Mouse (Mus musculus) limb, embryonic 10.5 days (tissue): ENCODE measurements at regions not wholly inside any gene's neighbourhood (a gene's known extent, or its start where the extent isn't known, plus 50 kb on each side); places are given as distances from the start of the nearest gene placed in this dataset.

Experiments used
- DNase-seq: peaks from one replicate; pipeline ENCODE4 v3.0.0-alpha.2; 2017; ENCODE audit warnings: low spot score
- H3K27ac ChIP-seq: fragments of 300-500 bp; sonication (generic); 2 replicates; pipeline ENCODE4 v1.5.1; 2016; ENCODE audit warnings: mild to moderate bottlenecking
- H3K27me3 ChIP-seq: fragments of 300-500 bp; sonication (generic); 2 replicates; pipeline ENCODE4 v1.6.1; 2016; ENCODE audit warnings: low read depth, mild to moderate bottlenecking; ENCODE audit not compliant: poor library complexity, severe bottlenecking
- H3K36me3 ChIP-seq: fragments of 300-500 bp; sonication (generic); 2 replicates; pipeline ENCODE4 v1.6.1; 2016; ENCODE audit warnings: mild to moderate bottlenecking, moderate library complexity
- H3K4me1 ChIP-seq: fragments of 300-500 bp; sonication (generic); 2 replicates; pipeline ENCODE4 v1.6.1; 2016
- H3K4me3 ChIP-seq: fragments of 300-500 bp; sonication (generic); 2 replicates; pipeline ENCODE4 v1.5.1; 2016; ENCODE audit warnings: mild to moderate bottlenecking, moderate library complexity
- H3K9me3 ChIP-seq: fragments of 300-500 bp; sonication (generic); replicated peaks from 2 replicates; pipeline ENCODE4 v1.6.1; 2016; ENCODE audit warnings: mild to moderate bottlenecking
- WGBS: fragments of 180-500 bp; shearing (Covaris S2); methylation state at CpG from one replicate; pipeline ENCODE4 v1.1.7; 2016; 5-methylcytosine and 5-hydroxymethylcytosine counted together

DNA sequence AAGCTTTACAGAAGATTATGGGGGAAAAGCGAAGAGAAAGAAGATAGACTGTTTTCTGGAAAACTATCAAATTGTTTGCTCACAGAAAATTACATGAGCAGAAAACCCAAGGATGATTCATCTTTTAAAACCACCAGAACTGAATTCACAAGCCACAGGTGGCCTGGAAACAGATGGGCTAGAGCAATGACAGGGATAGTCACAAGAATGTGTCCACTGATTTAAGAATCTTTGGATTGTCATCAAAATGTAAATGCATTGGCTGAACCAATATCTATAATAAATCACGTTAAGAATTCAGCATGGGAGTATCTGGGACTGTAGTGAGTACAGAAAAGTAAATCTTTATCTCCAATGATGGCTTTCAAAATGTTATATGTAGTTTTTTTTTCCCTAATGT lies 602.2 kb downstream of the Ets1 start:
- no peak for DNase-seq
- Histone ChIP-seq H3K27me3 (no peaks in the 10 kb centered on the region), H3K4me1 (peaks cover 8% of the 10 kb centered on the region), H3K27ac (no peak overlapping the region), H3K9me3 (no peaks in the 10 kb centered on the region), H3K4me3 (no peak overlapping the region), H3K36me3 (no peaks in the 10 kb centered on the region)
- WGBS, result 90% methylated on average over 2 of the region's 2 CpGs

DNA sequence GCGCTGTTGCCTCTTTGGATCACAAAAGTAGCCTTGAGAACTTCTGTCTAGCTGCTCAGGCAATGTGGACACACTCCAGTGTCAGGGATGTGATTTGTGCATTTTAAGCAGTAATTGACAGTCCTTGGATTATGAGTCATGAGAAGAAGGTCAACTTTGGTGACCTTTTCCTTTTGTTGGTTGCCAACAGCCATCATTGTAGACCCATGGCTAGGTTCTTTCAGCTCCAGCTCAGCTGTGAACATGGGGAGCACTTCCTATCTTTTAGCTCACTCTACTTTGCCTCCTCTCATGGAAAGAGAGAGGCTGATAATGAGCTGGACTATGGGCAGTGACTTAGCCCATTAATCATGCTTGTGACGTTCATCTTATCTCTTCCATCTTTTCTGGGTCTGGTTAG lies 602.8 kb downstream of the Ets1 start:
- 70% methylated on average over 2 of the region's 2 CpGs for WGBS
- no peaks in the 10 kb centered on the region for H3K36me3 ChIP-seq
- no peak overlapping the region for H3K4me3 ChIP-seq
- H3K9me3 ChIP-seq, result no peaks in the 10 kb centered on the region
- no peaks in the 10 kb centered on the region for H3K27me3 ChIP-seq
- H3K4me1 ChIP-seq, result peaks cover 3% of the 10 kb centered on the region
- DNase-seq, result no peak
- no peak overlapping the region for H3K27ac ChIP-seq

DNA sequence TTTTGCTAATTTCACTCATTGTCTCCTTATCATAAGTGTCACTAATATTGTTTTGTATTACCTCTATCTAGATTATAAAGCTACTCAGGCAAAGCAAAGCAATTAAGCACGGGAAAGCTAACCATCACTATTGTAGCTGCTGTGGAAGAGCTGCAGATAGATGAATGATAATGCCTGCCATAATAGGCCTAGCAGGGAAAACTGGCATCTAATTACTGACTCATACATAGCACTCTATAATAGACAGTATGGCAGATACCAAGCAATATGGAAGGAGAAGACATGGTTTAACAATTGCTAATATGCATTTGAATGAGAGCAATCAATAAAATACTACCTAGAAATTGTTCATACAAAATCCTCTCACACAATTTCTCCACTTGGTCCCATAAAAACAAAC lies 604.5 kb downstream of the Ets1 start:
- Histone ChIP-seq H3K36me3 (no peaks in the 10 kb centered on the region), H3K9me3 (no peaks in the 10 kb centered on the region), H3K4me1 (no peaks in the 10 kb centered on the region), H3K27me3 (no peaks in the 10 kb centered on the region), H3K27ac (no peak overlapping the region), H3K4me3 (no peak overlapping the region)
- WGBS, result 70% methylated on average over 1 of the region's 1 CpGs
- no peak for DNase-seq

DNA sequence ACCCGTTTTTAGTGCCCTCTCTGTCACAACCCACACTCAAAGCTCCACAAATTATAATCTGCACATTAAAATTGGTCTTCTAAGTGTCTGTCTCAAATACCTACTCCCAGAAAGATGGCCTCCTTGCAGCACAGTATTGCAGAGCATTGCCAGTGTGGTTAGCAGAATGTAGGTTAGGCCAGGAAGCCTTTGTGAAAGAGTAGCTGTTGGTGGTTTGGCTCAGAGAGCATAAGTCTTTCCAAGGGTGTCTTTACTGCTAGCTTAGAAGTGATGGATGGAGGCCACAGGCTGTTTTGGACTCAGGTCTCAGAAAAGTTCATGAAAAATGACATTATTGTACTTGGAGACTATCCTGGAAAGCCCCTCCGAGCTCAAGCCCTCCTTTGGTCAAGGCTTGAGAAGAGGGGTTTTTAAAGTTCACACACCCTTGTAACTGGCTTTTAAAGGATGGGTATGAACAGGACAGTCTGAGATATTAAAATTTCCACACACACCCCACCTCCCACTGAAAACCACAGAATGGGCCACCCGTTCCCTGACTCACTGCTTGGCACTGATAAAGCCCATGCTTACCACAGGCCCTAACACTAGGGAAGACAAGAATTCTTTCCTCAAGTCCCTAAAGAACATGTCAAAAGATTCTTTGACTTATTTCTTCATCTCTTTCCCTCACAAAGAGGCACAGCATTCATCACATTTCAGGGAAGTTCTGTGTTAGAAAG lies 605.1 kb downstream of the Ets1 start:
- DNase-seq, result no peak
- Histone ChIP-seq H3K27me3 (no peaks in the 10 kb centered on the region), H3K4me3 (no peak overlapping the region), H3K9me3 (no peaks in the 10 kb centered on the region), H3K4me1 (no peaks in the 10 kb centered on the region), H3K27ac (no peak overlapping the region), H3K36me3 (no peaks in the 10 kb centered on the region)
- 87% methylated on average over 3 of the region's 3 CpGs for WGBS

- Histone ChIP-seq H3K27ac (no peak overlapping the region), H3K27me3 (no peaks in the 10 kb centered on the region), H3K36me3 (no peaks in the 10 kb centered on the region), H3K4me1 (peaks cover 16% of the 10 kb centered on the region), H3K4me3 (no peak overlapping the region), H3K9me3 (no peaks in the 10 kb centered on the region)
- peak; percentile 69 for DNase-seq
- 32% methylated on average over 2 of the region's 2 CpGs for WGBS
Observed at GRCm38 (mm10) chr9:33246932-33247331, 610.9 kb downstream of the Ets1 start.

GRCm38 (mm10) chr9:33258241-33258640 lies 622.2 kb downstream of the Ets1 start:
- WGBS, result 70% methylated on average over 6 of the region's 6 CpGs
- Histone ChIP-seq H3K4me1 (peaks cover 6% of the 10 kb centered on the region; the same call in 1 of the 2 replicates), H3K27ac (no peak overlapping the region), H3K4me3 (no peak overlapping the region), H3K36me3 (no peaks in the 10 kb centered on the region), H3K27me3 (no peaks in the 10 kb centered on the region), H3K9me3 (no peaks in the 10 kb centered on the region)
- DNase-seq, result no peak

DNA sequence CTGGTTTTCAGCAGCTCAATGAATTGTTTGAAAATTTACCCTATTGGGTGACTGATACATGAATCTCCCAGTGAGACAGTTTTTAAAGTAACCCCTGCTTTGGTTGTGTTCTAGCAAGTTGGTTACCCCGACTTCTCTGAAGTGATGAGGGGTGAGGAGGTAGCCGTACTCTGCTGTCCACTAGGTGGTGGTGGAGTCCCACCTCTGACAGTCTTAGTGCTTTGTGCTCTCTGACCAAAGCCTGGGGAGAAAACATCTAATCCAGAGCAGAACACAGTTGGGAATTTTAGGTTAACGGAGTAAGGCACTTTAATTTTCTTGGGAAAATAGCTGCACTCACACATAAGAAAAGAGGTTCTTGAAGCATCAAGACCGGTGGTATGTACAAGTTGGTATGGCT lies 624.1 kb downstream of the Ets1 start:
- Histone ChIP-seq H3K27ac (no peak overlapping the region), H3K9me3 (no peaks in the 10 kb centered on the region), H3K4me1 (peaks cover 3% of the 10 kb centered on the region; the same call in 1 of the 2 replicates), H3K36me3 (no peaks in the 10 kb centered on the region), H3K4me3 (no peak overlapping the region), H3K27me3 (no peaks in the 10 kb centered on the region)
- 33% methylated on average over 4 of the region's 4 CpGs for WGBS
- DNase-seq, result peak; percentile 73

DNA sequence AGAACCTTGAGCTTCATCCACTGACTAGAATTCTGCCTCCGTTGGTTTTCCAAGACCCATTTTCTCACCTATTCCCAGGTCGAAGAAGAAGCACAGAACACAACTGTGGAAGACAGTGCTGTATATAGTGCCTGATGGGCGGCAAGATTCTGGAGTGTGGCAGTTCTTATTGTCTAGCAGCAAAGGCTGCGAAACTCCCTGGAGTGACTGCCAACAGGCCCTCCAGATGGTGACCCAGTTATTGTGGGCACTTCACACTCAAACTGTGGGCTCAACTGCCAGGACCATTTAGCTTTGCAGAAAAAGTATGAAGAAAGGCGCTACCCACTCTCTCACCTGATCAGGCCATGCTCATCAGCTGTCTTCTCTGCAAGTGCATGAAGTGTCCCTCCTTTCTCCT lies 653.4 kb downstream of the Ets1 start:
- H3K9me3 ChIP-seq, result no peaks in the 10 kb centered on the region
- 91% methylated on average over 5 of the region's 5 CpGs for WGBS
- H3K27me3 ChIP-seq, result no peaks in the 10 kb centered on the region
- H3K36me3 ChIP-seq, result no peaks in the 10 kb centered on the region
- H3K4me1 ChIP-seq, result no peaks in the 10 kb centered on the region
- no peak for DNase-seq
- H3K4me3 ChIP-seq, result no peak overlapping the region
- no peak overlapping the region for H3K27ac ChIP-seq

GRCm38 (mm10) chr9:33292116-33292515 lies 656.1 kb downstream of the Ets1 start:
- Histone ChIP-seq H3K27ac (no peak overlapping the region), H3K27me3 (no peaks in the 10 kb centered on the region), H3K36me3 (no peaks in the 10 kb centered on the region), H3K4me3 (no peak overlapping the region), H3K4me1 (no peaks in the 10 kb centered on the region), H3K9me3 (no peaks in the 10 kb centered on the region)
- no peak for DNase-seq

DNA sequence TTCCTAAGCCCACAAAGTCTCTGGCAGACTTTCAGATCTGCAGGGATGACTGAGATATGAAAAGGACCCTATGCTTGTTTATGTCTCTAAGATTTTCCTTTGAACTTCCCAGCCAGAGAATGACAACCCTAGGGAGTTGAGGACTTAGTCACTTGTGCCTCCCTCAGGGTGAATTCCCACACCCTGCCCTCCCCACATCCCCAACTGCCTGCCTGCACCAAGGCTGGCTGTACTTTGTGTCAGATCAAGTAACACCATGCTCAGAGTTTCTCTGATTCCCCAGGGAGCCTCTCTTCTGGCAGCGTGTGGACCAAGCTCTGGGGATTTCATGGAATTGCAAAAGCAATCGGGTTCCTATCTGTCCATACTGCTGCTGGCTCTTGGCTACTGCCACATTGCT lies 659.9 kb downstream of the Ets1 start:
- no peaks in the 10 kb centered on the region for H3K36me3 ChIP-seq
- 22% methylated on average over 2 of the region's 2 CpGs for WGBS
- H3K4me1 ChIP-seq, result no peaks in the 10 kb centered on the region
- no peaks in the 10 kb centered on the region for H3K9me3 ChIP-seq
- no peak overlapping the region for H3K27ac ChIP-seq
- DNase-seq, result no peak
- H3K4me3 ChIP-seq, result no peak overlapping the region
- H3K27me3 ChIP-seq, result no peaks in the 10 kb centered on the region

DNA sequence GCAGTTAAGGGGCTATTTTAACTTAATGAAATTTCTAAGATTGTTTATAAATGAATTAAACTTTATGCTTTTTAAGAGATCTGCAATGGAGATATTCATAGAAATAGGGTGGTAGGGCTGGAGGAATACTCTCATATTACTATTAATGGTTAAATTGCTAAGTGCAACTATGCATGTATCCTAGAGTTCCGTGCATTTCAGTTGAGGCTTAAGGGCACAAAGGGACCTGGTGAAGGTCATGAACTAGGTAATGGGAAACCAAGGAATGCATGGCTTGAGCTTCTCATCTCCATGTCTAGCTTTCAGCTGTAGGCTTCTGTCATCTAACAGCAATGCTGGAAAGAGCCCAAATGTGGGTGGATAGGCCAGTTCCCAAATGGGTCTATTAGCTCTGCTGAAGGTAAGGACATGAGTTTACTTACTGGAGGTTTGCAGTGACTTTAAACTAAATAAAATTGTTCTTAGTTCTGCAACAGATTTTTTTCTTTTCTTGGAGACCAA lies 683.6 kb downstream of the Ets1 start:
- Histone ChIP-seq H3K36me3 (no peaks in the 10 kb centered on the region), H3K27ac (no peak overlapping the region), H3K4me3 (no peak overlapping the region), H3K27me3 (no peaks in the 10 kb centered on the region), H3K4me1 (no peaks in the 10 kb centered on the region), H3K9me3 (no peaks in the 10 kb centered on the region)
- WGBS, result 94% methylated on average over 1 of the region's 1 CpGs
- DNase-seq, result no peak

- Histone ChIP-seq H3K36me3 (no peaks in the 10 kb centered on the region), H3K4me3 (no peak overlapping the region), H3K4me1 (no peaks in the 10 kb centered on the region), H3K9me3 (no peaks in the 10 kb centered on the region), H3K27ac (no peak overlapping the region), H3K27me3 (no peaks in the 10 kb centered on the region)
- DNase-seq, result no peak
- WGBS, result 78% methylated on average over 2 of the region's 2 CpGs
Observed at GRCm38 (mm10) chr9:33327722-33328121, 691.7 kb downstream of the Ets1 start.

DNA sequence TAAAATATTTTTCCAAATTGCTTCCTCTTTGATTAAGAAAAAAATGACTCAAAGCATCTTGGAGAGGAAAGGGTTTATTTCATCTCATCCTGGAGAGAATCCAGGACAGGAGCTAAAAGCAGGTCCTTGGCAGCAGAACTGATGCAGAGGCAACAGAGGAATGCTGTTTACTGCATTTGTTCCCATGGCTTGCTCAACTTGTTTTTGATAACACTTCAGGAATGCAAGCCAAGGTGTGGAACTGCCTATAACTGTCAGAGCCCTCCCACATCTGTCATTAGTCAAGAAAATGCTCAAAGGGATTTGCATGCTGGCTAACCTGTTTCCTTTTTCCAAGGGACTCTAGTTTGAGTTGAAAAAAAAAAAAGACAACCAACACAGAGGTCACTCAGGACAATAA lies 714.2 kb downstream of the Ets1 start:
- no peaks in the 10 kb centered on the region for H3K9me3 ChIP-seq

GRCm38 (mm10) chr9:33356621-33357020 lies 720.6 kb downstream of the Ets1 start:
- no peak overlapping the region for H3K4me3 ChIP-seq
- H3K4me1 ChIP-seq, result peaks cover 17% of the 10 kb centered on the region
- no peaks in the 10 kb centered on the region for H3K9me3 ChIP-seq
- no peaks in the 10 kb centered on the region for H3K36me3 ChIP-seq
- no peak for DNase-seq
- no peaks in the 10 kb centered on the region for H3K27me3 ChIP-seq
- whole genome bisulfite sequencing, result 86% methylated on average over 2 of the region's 2 CpGs
- H3K27ac ChIP-seq, result no peak overlapping the region

More for the DNA sequence above, 714.2 kb downstream of the Ets1 start:
- H3K4me3 ChIP-seq, result no peak overlapping the region
- H3K27me3 ChIP-seq, result no peaks in the 10 kb centered on the region
- no peaks in the 10 kb centered on the region for H3K36me3 ChIP-seq
- H3K4me1 ChIP-seq, result no peaks in the 10 kb centered on the region
- no peak overlapping the region for H3K27ac ChIP-seq
- DNase-seq, result no peak
